Mouse (Mus musculus): ENCODE results near the gene Msantd4.
"Not testable (repeated sequence)": the region's sequence is repeated elsewhere in the genome, so short reads cannot be mapped to it uniquely, and the experiment has no call there.

Msantd4 gene

DNA sequence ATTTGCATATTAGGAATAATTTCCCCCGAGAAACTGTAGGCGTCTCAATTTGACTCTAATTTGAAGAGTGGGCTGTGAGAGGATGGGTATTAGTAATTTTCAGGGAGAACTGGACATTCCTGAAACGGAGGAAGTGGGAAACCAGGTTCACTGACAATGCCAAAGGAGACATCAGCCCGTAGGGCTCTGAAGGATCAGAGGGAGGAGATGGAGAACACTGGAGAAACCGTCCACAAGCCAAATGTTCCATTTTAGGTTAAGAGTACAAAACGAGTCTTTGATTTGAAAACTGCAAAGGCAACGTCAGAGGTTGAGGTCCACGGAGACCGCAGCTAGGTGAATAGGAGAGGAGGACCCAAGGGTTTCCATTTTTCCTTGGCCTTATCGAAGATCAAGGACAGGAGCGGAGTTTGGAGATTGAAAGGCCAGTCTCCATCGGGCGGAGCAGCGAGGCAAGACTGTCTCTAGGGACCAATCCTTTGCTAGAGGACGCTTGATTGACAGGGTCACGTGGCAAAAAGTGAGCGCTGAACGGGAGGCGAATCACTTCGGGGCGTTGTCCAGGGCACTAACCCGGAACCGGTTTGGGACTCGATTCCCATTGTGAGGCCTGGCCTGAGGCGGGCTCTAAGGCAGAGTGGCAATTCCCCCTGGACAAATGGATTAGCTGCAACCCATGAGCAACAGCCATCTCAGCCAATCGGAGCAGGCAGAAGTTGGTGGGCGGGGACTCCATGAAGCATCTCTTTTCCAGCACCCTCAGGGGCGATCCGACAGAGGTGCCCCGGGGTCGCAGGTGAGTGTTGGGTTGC lies at the start of gene Msantd4:
Gene Msantd4, plus strand, starts transcription at position 735 of the 812 bp plus-strand sequence.
- DNase-seq, result peak; percentile 98

DNA sequence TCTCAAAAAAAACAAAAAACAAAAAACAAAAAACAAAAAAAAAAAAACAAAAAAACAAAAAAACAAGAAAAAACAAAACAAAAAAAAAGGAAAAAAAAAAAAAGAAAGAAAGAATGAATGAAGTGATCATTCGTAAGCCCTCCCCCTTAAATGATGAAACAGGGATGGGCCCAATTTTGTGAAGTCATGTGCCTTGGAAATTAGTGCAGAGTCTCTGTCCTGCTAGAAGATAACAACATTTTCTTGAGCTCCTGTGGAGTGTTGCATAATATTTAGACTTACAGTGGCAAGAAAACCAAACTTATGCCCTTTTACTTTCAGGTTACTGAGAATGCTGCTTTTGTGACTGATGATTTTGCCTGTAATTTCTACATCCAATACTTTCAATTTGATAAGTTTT lies 23.2 kb upstream of the Msantd4 start:
- DNase-seq, result no peak

GRCm38 (mm10) chr9:4376640-4377120 lies 318 bp downstream of the Msantd4 start:
- DNase-seq, result no peak

GRCm38 (mm10) chr9:4400801-4401200 lies 24.4 kb downstream of the Msantd4 start:
- not testable (repeated sequence) for DNase-seq

Data from right cerebral cortex, postnatal 25 days (tissue).